Mouse (Mus musculus): ENCODE results near the gene Cep164.

DNA sequence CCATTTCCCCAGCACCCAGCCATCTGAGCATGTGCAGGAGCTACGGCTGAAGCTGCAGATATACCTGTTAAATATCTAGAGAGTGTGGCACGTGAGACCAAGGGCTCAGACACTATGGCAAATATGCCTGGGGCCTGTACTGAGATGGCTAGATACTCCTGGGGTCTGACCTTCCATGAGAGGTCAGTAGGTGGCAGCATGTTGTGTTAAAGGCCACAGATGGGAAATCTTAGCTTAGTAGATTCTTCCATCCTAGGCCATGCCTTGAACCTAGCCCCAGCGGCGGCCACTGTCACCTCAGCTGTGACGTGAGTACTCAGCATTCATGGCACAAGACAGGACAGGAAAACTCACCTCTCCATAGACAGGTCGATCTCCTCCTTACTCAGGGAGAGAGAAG is 54.4 kb downstream of the Cep164 start:
- 0 out of 2 replicates have a peak, but pooled peaks have one; percentile 3 for TF ChIP-seq CTCF (conservative IDR thresholded peaks at IDR 0.05; ENCODE audit: low read length)
- TF ChIP-seq NANOG (IDR thresholded peaks at IDR 0.05; ENCODE audit: borderline replicate concordance, low read length): no peak
